In the genomic region with DNA sequence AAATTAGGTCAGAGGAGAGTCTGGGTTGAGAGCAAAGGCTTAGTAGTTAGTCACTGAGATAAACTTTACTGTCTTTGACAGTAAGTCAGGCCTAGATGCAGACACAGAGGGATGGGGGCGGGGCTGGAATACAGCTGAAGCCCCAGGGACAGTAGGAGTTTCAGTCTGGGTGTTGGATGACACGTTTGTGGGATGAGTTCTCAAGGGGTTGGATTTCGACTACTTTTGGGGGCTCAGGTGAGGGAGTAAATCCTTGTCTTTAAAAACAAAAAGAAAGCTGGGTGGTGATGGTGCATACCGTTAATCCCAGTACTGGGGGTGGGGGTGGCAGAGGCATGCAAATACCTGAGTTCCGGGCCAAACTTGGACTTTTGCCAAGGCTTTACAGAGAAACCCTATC, we compare ENCODE assay signal across 9 mouse cellular contexts. TPM values are rescaled to one million over a fixed set of nuclear protein-coding genes. Genes with fewer than 3 reads are reported as not detected.
DNase-seq lines count a peak whose midpoint lies in the region; ATAC-seq and TF ChIP-seq lines count a peak whose summit lies in the region.
"Had no signal": no experiment of that assay in that cellular context is flagged by ENCODE, and none has a peak within 500 bp of the region (broad histone marks: within the 10 kb centered on the region; RNA-seq: fewer than 3 reads in every experiment).

No protein-coding gene starts in this region.

- H3K4me2 ChIP-seq in hindbrain, embryonic 11.5 days (replicated peaks; ENCODE audit: low read depth, low read length), result no peak overlapping the region
- peak overlapping the region; percentile 59 for H3K4me2 ChIP-seq in embryonic facial prominence, embryonic 14.5 days (ENCODE audit: low read depth, low read length)
- H3K4me2 ChIP-seq in liver, embryonic 12.5 days, result peak overlapping the region; percentile 86

- no peaks in the 10 kb centered on the region for H3K9me3 ChIP-seq in hindbrain, embryonic 10.5 days
- H3K9me3 ChIP-seq in hindbrain, embryonic 11.5 days (ENCODE audit: control insufficient read depth, low read length), result no peaks in the 10 kb centered on the region
- H3K9me3 ChIP-seq in ES-E14 (ENCODE audit: control insufficient read depth, insufficient read depth, low read depth, low read length), result no peaks in the 10 kb centered on the region
- H3K9me3 ChIP-seq in embryonic facial prominence, embryonic 14.5 days (ENCODE audit: control insufficient read depth, low read length), result no peaks in the 10 kb centered on the region
- H3K9me3 ChIP-seq in liver, embryonic 12.5 days (replicated peaks), result no peaks in the 10 kb centered on the region

- WGBS in hindbrain, embryonic 10.5 days, result 22% methylated on average over 5 of the region's 5 CpGs
- WGBS in hindbrain, embryonic 11.5 days, result 23% methylated on average over 5 of the region's 5 CpGs
- 21% methylated on average over 5 of the region's 5 CpGs for WGBS in embryonic facial prominence, embryonic 14.5 days
- WGBS in liver, embryonic 12.5 days (ENCODE audit: insufficient replicate concordance), result 48% methylated on average over 5 of the region's 5 CpGs

- H3K9ac ChIP-seq in hindbrain, embryonic 11.5 days (ENCODE audit: low read depth, low read length), result no peak overlapping the region
- peak overlapping the region; percentile 71; the same call in 1 of the 2 replicates for H3K9ac ChIP-seq in ES-E14 (ENCODE audit: insufficient read depth, low read depth, low read length, poor library complexity, severe bottlenecking)
- H3K9ac ChIP-seq in embryonic facial prominence, embryonic 14.5 days (ENCODE audit: low read depth, low read length), result no peak overlapping the region
- H3K9ac ChIP-seq in liver, embryonic 12.5 days, result peak overlapping the region; percentile 77

- H3K27ac ChIP-seq in hindbrain, embryonic 10.5 days, result 0 out of 2 replicates have a peak overlapping the region, but pooled peaks have one; percentile 89
- no peak overlapping the region for H3K27ac ChIP-seq in hindbrain, embryonic 11.5 days (ENCODE audit: low read depth, low read length)
- peak overlapping the region; percentile 99 for H3K27ac ChIP-seq in ES-E14 (ENCODE audit: insufficient read depth, low read depth, low read length, poor library complexity, severe bottlenecking)
- peak overlapping the region; percentile 81; the same call in 1 of the 2 replicates for H3K27ac ChIP-seq in embryonic facial prominence, embryonic 14.5 days (replicated peaks; ENCODE audit: low read depth, low read length)
- H3K27ac ChIP-seq in liver, embryonic 12.5 days, result peak overlapping the region; percentile 89

- no peak overlapping the region for H3K4me3 ChIP-seq in hindbrain, embryonic 10.5 days
- H3K4me3 ChIP-seq in hindbrain, embryonic 11.5 days (ENCODE audit: low read depth, low read length), result no peak overlapping the region
- peak overlapping the region; percentile 60 to 66 for H3K4me3 ChIP-seq in ES-E14 (ENCODE audit: insufficient read depth in 1 of 2, low read depth in 1 of 2, low read length in 2 of 2, poor library complexity in 1 of 2, severe bottlenecking in 1 of 2)
- peak overlapping the region; percentile 39; the same call in 1 of the 2 replicates for H3K4me3 ChIP-seq in embryonic facial prominence, embryonic 14.5 days (ENCODE audit: low read depth, low read length)
- H3K4me3 ChIP-seq in liver, embryonic 12.5 days, result peak overlapping the region; percentile 69

- no peak for DNase-seq in hindbrain, embryonic 10.5 days (ENCODE audit: low spot score)
- no peak for DNase-seq in hindbrain, embryonic 11.5 days (ENCODE audit: low spot score)
- no peak for DNase-seq in ES-E14 (ENCODE audit: low read depth, low spot score)
- no peak for DNase-seq in embryonic facial prominence, embryonic 14.5 days (ENCODE audit: low spot score)
- no peak for DNase-seq in frontal cortex, adult 2 months (ENCODE audit: extremely low spot score in 1 of 2, low spot score in 1 of 2)
- no peak for DNase-seq in layer of hippocampus, postnatal 14 days (ENCODE audit: low spot score in 2 of 2)
- no peak for DNase-seq in gastrocnemius, postnatal 25 days
- DNase-seq: right cerebral cortex, adult 18-20 months had no signal

- no peak for ATAC-seq in hindbrain, embryonic 11.5 days (ENCODE audit: low FRiP score)
- no peak for ATAC-seq in embryonic facial prominence, embryonic 14.5 days (ENCODE audit: low read depth)
- ATAC-seq in liver, embryonic 12.5 days, result no peak

- H3K4me1 ChIP-seq in hindbrain, embryonic 10.5 days (replicated peaks), result peaks cover 47% of the 10 kb centered on the region
- no peaks in the 10 kb centered on the region; the same call in 1 of the 2 replicates for H3K4me1 ChIP-seq in hindbrain, embryonic 11.5 days (replicated peaks; ENCODE audit: control insufficient read depth, insufficient read depth, low read length)
- peaks cover 12 to 25% of the 10 kb centered on the region in 2 experiments for H3K4me1 ChIP-seq in ES-E14 (ENCODE audit: control insufficient read depth in 2 of 2, insufficient read depth in 2 of 2, low read length in 2 of 2, poor library complexity in 1 of 2)
- H3K4me1 ChIP-seq in embryonic facial prominence, embryonic 14.5 days (ENCODE audit: control insufficient read depth, insufficient read depth, low read length), result peaks cover 11% of the 10 kb centered on the region
- H3K4me1 ChIP-seq in liver, embryonic 12.5 days, result peaks cover 69% of the 10 kb centered on the region

- in situ Hi-C loops in ES-E14 (cut with MboI; ENCODE audit: low sequenced_read_pairs in 2 of 2, unreplicated experiment in 2 of 2), result no loop called here

- no peaks in the 10 kb centered on the region for H3K27me3 ChIP-seq in hindbrain, embryonic 10.5 days (ENCODE audit: insufficient read depth, poor library complexity, severe bottlenecking)
- no peaks in the 10 kb centered on the region for H3K27me3 ChIP-seq in hindbrain, embryonic 11.5 days (ENCODE audit: control insufficient read depth, insufficient read depth, low read length)
- H3K27me3 ChIP-seq in embryonic facial prominence, embryonic 14.5 days (replicated peaks; ENCODE audit: control insufficient read depth, insufficient read depth, low read length), result no peaks in the 10 kb centered on the region
- H3K27me3 ChIP-seq in liver, embryonic 12.5 days (replicated peaks), result no peaks in the 10 kb centered on the region

- H3K36me3 ChIP-seq in hindbrain, embryonic 10.5 days, result no peaks in the 10 kb centered on the region
- H3K36me3 ChIP-seq in hindbrain, embryonic 11.5 days (ENCODE audit: control insufficient read depth, insufficient read depth, low read length), result no peaks in the 10 kb centered on the region
- no peaks in the 10 kb centered on the region for H3K36me3 ChIP-seq in ES-E14 (ENCODE audit: control insufficient read depth, insufficient read depth, low read length, poor library complexity, severe bottlenecking)
- no peaks in the 10 kb centered on the region for H3K36me3 ChIP-seq in embryonic facial prominence, embryonic 14.5 days (ENCODE audit: control insufficient read depth, insufficient read depth, low read length)
- no peaks in the 10 kb centered on the region for H3K36me3 ChIP-seq in liver, embryonic 12.5 days

TF ChIP-seq in ES-E14, 5 proteins besides CTCF, POLR2A, EP300 and RAD21 (continues in another document):
- no peak for TF ChIP-seq MAFK (IDR thresholded peaks at IDR 0.05; ENCODE audit: insufficient read depth, low read depth, low read length)
- TF ChIP-seq CHD2 (IDR thresholded peaks at IDR 0.05; ENCODE audit: low read depth, low read length), result no peak
- no peak for TF ChIP-seq ZC3H11A (IDR thresholded peaks at IDR 0.05; ENCODE audit: borderline replicate concordance, low read depth, low read length)

RNA-seq across cellular contexts. Expression of a gene that starts 7.3 kb away (rescaled TPM):
- 6.1 and 9.3 TPM in 2 replicates for polyA plus RNA-seq in hindbrain, embryonic 10.5 days (2016; fragmentation: Nextera tagmentation; extraction: Ambion mirVana)
- 10.5 and 11.5 TPM in 2 replicates for polyA plus RNA-seq in hindbrain, embryonic 11.5 days (2014; fragmentation: Nextera tagmentation; extraction: Ambion mirVana)
- 93.4 and 130 TPM in 2 replicates for total RNA-seq in ES-E14 (2012; rRNA removed)
- polyA plus RNA-seq in embryonic facial prominence, embryonic 14.5 days (2014; fragmentation: Nextera tagmentation; extraction: Ambion mirVana), result 15.5 and 16.5 TPM in 2 replicates
- 5.1 and 5.6 TPM in 2 replicates for polyA plus RNA-seq in liver, embryonic 12.5 days (2016; fragmentation: Nextera tagmentation; extraction: Ambion mirVana)
- 10.3 and 11.4 TPM in 2 replicates for polyA plus RNA-seq in frontal cortex, adult 2 months (2012; rRNA removed)
- 10 to 100 TPM; 22.9 to 28.3 TPM for total RNA-seq in layer of hippocampus, postnatal 14 days (2021)
- 10 to 100 TPM; 15.9 to 20.9 TPM for total RNA-seq in gastrocnemius, postnatal 25 days (2021)

RNA-seq across cellular contexts. Expression of a gene that starts 31.6 kb away (rescaled TPM):
- polyA plus RNA-seq in hindbrain, embryonic 10.5 days (2016; fragmentation: Nextera tagmentation; extraction: Ambion mirVana), result 1.0 and 1.2 TPM in 2 replicates
- 0.73 and 0.99 TPM in 2 replicates for polyA plus RNA-seq in hindbrain, embryonic 11.5 days (2014; fragmentation: Nextera tagmentation; extraction: Ambion mirVana)
- total RNA-seq in ES-E14 (2012; rRNA removed), result 0.09 TPM in 1 of 2 replicates, not detected in the other
- polyA plus RNA-seq in embryonic facial prominence, embryonic 14.5 days (2014; fragmentation: Nextera tagmentation; extraction: Ambion mirVana), result 31.2 and 45.0 TPM in 2 replicates
- polyA plus RNA-seq in liver, embryonic 12.5 days (2016; fragmentation: Nextera tagmentation; extraction: Ambion mirVana), result 0.37 and 0.63 TPM in 2 replicates
- 18.4 and 22.0 TPM in 2 replicates for polyA plus RNA-seq in frontal cortex, adult 2 months (2012; rRNA removed)
- under 1 TPM; 0.69 to 0.90 TPM for total RNA-seq in layer of hippocampus, postnatal 14 days (2021)
- total RNA-seq in gastrocnemius, postnatal 25 days (2021), result not detected

RNA-seq across cellular contexts. Expression of a gene that starts 46.5 kb away (rescaled TPM):
- 0.17 and 0.18 TPM in 2 replicates for polyA plus RNA-seq in hindbrain, embryonic 10.5 days (2016; fragmentation: Nextera tagmentation; extraction: Ambion mirVana)
- 0.28 and 0.46 TPM in 2 replicates for polyA plus RNA-seq in hindbrain, embryonic 11.5 days (2014; fragmentation: Nextera tagmentation; extraction: Ambion mirVana)
- total RNA-seq in ES-E14 (2012; rRNA removed), result 5.6 and 16.5 TPM in 2 replicates
- polyA plus RNA-seq in embryonic facial prominence, embryonic 14.5 days (2014; fragmentation: Nextera tagmentation; extraction: Ambion mirVana), result 0.26 and 0.96 TPM in 2 replicates
- polyA plus RNA-seq in liver, embryonic 12.5 days (2016; fragmentation: Nextera tagmentation; extraction: Ambion mirVana), result 0.12 and 0.31 TPM in 2 replicates
- polyA plus RNA-seq in frontal cortex, adult 2 months (2012; rRNA removed), result 1.3 and 1.6 TPM in 2 replicates
- under 1 TPM; 0.52 to 0.71 TPM for total RNA-seq in layer of hippocampus, postnatal 14 days (2021)
- total RNA-seq in gastrocnemius, postnatal 25 days (2021), result 1 to 10 TPM; 2.8 to 6.3 TPM

RNA-seq across cellular contexts. Expression of a gene that starts 48.1 kb away (rescaled TPM):
- polyA plus RNA-seq in hindbrain, embryonic 10.5 days (2016; fragmentation: Nextera tagmentation; extraction: Ambion mirVana), result 102 and 122 TPM in 2 replicates
- polyA plus RNA-seq in hindbrain, embryonic 11.5 days (2014; fragmentation: Nextera tagmentation; extraction: Ambion mirVana), result 65.9 and 76.2 TPM in 2 replicates
- 69.2 and 86.0 TPM in 2 replicates for total RNA-seq in ES-E14 (2012; rRNA removed)
- polyA plus RNA-seq in embryonic facial prominence, embryonic 14.5 days (2014; fragmentation: Nextera tagmentation; extraction: Ambion mirVana), result 52.5 and 60.5 TPM in 2 replicates
- polyA plus RNA-seq in liver, embryonic 12.5 days (2016; fragmentation: Nextera tagmentation; extraction: Ambion mirVana), result 69.7 and 74.7 TPM in 2 replicates
- 18.1 and 18.6 TPM in 2 replicates for polyA plus RNA-seq in frontal cortex, adult 2 months (2012; rRNA removed)
- total RNA-seq in layer of hippocampus, postnatal 14 days (2021), result 10 to 100 TPM; 25.5 to 27.7 TPM
- 1 to 10 TPM; 6.0 to 7.5 TPM for total RNA-seq in gastrocnemius, postnatal 25 days (2021)

Comparison
In these comparisons a context has a peak if more than half of its experiments do, and no peak if none do; other contexts are left out.
1. H3K4me3 ChIP-seq: peak in ES-E14 (2 of 2), embryonic facial prominence, embryonic 14.5 days (single experiment) and liver, embryonic 12.5 days (single experiment); none in hindbrain, embryonic 10.5 days (single experiment) and hindbrain, embryonic 11.5 days (single experiment).
2. H3K9ac ChIP-seq: peak in ES-E14 (single experiment) and liver, embryonic 12.5 days (single experiment); none in hindbrain, embryonic 11.5 days (single experiment) and embryonic facial prominence, embryonic 14.5 days (single experiment).